8 mouse cellular contexts compared by ENCODE assay signal in the genomic region with DNA sequence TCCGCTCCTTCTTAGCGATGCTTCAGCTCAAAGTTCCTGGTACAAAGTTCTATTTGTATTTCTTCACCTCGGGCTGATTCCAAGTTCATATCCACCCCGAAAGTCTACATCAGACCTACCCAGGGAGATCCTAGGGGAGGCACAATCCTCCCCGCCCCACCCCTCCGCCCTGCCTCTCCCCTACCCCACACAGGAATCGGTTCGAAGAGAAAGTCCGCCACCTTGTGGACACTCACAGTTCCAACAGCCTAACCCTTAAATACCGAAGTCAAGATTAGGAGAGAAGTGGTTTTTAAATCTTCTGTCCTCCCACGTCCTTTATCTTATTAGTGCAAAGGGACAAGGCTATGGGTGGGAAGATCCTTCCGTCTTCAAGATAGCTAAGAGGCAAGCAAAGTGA. TPM values are rescaled to one million over a fixed set of nuclear protein-coding genes. Genes with fewer than 3 reads are reported as not detected.
DNase-seq lines count a peak whose midpoint lies in the region; ATAC-seq and TF ChIP-seq lines count a peak whose summit lies in the region.

No protein-coding gene starts in this region.

- no peak for ATAC-seq in forebrain, embryonic 13.5 days
- ATAC-seq in lung, embryonic 16.5 days (ENCODE audit: low read depth) = no peak

- H3K4me2 ChIP-seq in forebrain, embryonic 13.5 days = peak overlapping the region; percentile 50
- peak overlapping the region; percentile 58 for H3K4me2 ChIP-seq in lung, embryonic 16.5 days (ENCODE audit: low read depth, low read length)

- intact Hi-C loops in heart, postnatal 10 days (cut with DNase I) = loop anchor here (1.0 to 5.0 kb wide), 2 partner anchors 81 to 116 kb away; no protein-coding TSS in a partner anchor

- peak; percentile 80 for TF ChIP-seq CTCF in brain, embryonic 14.5 days (IDR thresholded peaks at IDR 0.05; ENCODE audit: borderline replicate concordance, extremely low read depth, insufficient read depth, insufficient read length)

- H3K9me3 ChIP-seq in forebrain, embryonic 13.5 days (replicated peaks) = no peaks in the 10 kb centered on the region
- no peaks in the 10 kb centered on the region for H3K9me3 ChIP-seq in lung, embryonic 16.5 days (ENCODE audit: control insufficient read depth, low read length)

- peak; percentile 25 to 49 for DNase-seq in CD8-positive naive resting alpha-beta T cell, adult 2 months (ENCODE audit: low read depth in 2 of 2, low spot score in 2 of 2)
- peak; percentile 80 for DNase-seq in brain, embryonic 14.5 days (ENCODE audit: low read depth)
- DNase-seq in heart, postnatal 10 days = peak; percentile 72 to 83
- DNase-seq in kidney, postnatal 4 days = peak; percentile 76 to 83
- peak; percentile 39 for DNase-seq in retina, adult 2 months (ENCODE audit: low read depth, low spot score)
- DNase-seq in thymus, postnatal 36 days = peak; percentile 36 to 43

- H3K27ac ChIP-seq in forebrain, embryonic 13.5 days = no peak overlapping the region
- H3K27ac ChIP-seq in lung, embryonic 16.5 days (ENCODE audit: low read length) = no peak overlapping the region

- H3K9ac ChIP-seq in forebrain, embryonic 13.5 days = no peak overlapping the region
- 0 out of 2 replicates have a peak overlapping the region, but pooled peaks have one; percentile 35 for H3K9ac ChIP-seq in lung, embryonic 16.5 days (ENCODE audit: low read length)

- 4% methylated on average over 12 of the region's 12 CpGs for WGBS in forebrain, embryonic 13.5 days
- WGBS in lung, embryonic 16.5 days = 3% methylated on average over 12 of the region's 12 CpGs

- H3K27me3 ChIP-seq in forebrain, embryonic 13.5 days = peaks cover 8% of the 10 kb centered on the region; the same call in 1 of the 2 replicates
- H3K27me3 ChIP-seq in lung, embryonic 16.5 days (ENCODE audit: control insufficient read depth, insufficient read depth, low read depth, low read length) = peaks cover 3% of the 10 kb centered on the region; the same call in 1 of the 2 replicates

- no peak for TF ChIP-seq POLR2A in brain, embryonic 14.5 days (IDR thresholded peaks at IDR 0.05; ENCODE audit: borderline replicate concordance, extremely low read depth, insufficient read depth, insufficient read length, poor library complexity, severe bottlenecking)

- peaks cover 32% of the 10 kb centered on the region for H3K4me1 ChIP-seq in forebrain, embryonic 13.5 days
- peaks cover 18% of the 10 kb centered on the region for H3K4me1 ChIP-seq in lung, embryonic 16.5 days (replicated peaks; ENCODE audit: control insufficient read depth, insufficient read depth, low read length)

- no peak overlapping the region for H3K4me3 ChIP-seq in forebrain, embryonic 13.5 days
- H3K4me3 ChIP-seq in lung, embryonic 16.5 days (ENCODE audit: low read length) = peak overlapping the region; percentile 31

- H3K36me3 ChIP-seq in forebrain, embryonic 13.5 days (ENCODE audit: poor library complexity, severe bottlenecking) = no peaks in the 10 kb centered on the region
- no peaks in the 10 kb centered on the region for H3K36me3 ChIP-seq in lung, embryonic 16.5 days (ENCODE audit: control insufficient read depth, insufficient read depth, low read length)

RNA-seq across cellular contexts. Expression of a gene that starts 4.0 kb away (rescaled TPM):
- 0.45 and 0.93 TPM in 2 replicates for polyA plus RNA-seq in brain, embryonic 14.5 days (2012; rRNA removed)
- polyA plus RNA-seq in forebrain, embryonic 13.5 days (2015; fragmentation: Nextera tagmentation; extraction: Ambion mirVana) = 0.34 and 0.50 TPM in 2 replicates
- total RNA-seq in heart, postnatal 10 days (2021) = 1 to 10 TPM; 1.4 to 1.8 TPM
- 2.4 and 2.5 TPM in 2 replicates for polyA plus RNA-seq in lung, embryonic 16.5 days (2015; fragmentation: Nextera tagmentation; extraction: Ambion mirVana)

RNA-seq across cellular contexts. Expression of a gene that starts 31.4 kb away (rescaled TPM):
- 28.8 and 33.5 TPM in 2 replicates for polyA plus RNA-seq in brain, embryonic 14.5 days (2012; rRNA removed)
- 34.8 and 37.2 TPM in 2 replicates for polyA plus RNA-seq in forebrain, embryonic 13.5 days (2015; fragmentation: Nextera tagmentation; extraction: Ambion mirVana)
- total RNA-seq in heart, postnatal 10 days (2021) = 10 to 100 TPM; 14.5 to 15.8 TPM
- polyA plus RNA-seq in lung, embryonic 16.5 days (2015; fragmentation: Nextera tagmentation; extraction: Ambion mirVana) = 29.1 and 29.2 TPM in 2 replicates

RNA-seq across cellular contexts. Expression of a gene that starts 31.5 kb away (rescaled TPM):
- polyA plus RNA-seq in brain, embryonic 14.5 days (2012; rRNA removed) = 5.6 and 7.5 TPM in 2 replicates
- 14.2 and 14.4 TPM in 2 replicates for polyA plus RNA-seq in forebrain, embryonic 13.5 days (2015; fragmentation: Nextera tagmentation; extraction: Ambion mirVana)
- 10 to 100 TPM; 17.8 to 19.2 TPM for total RNA-seq in heart, postnatal 10 days (2021)
- polyA plus RNA-seq in lung, embryonic 16.5 days (2015; fragmentation: Nextera tagmentation; extraction: Ambion mirVana) = 14.7 and 15.8 TPM in 2 replicates

RNA-seq across cellular contexts. Expression of a gene that starts 57.2 kb away (rescaled TPM):
- polyA plus RNA-seq in brain, embryonic 14.5 days (2012; rRNA removed) = 1.2 and 1.4 TPM in 2 replicates
- 0.06 and 0.17 TPM in 2 replicates for polyA plus RNA-seq in forebrain, embryonic 13.5 days (2015; fragmentation: Nextera tagmentation; extraction: Ambion mirVana)
- total RNA-seq in heart, postnatal 10 days (2021) = under 1 TPM in 1 of 2 experiments, not detected in 1; 0.05 TPM
- 7.1 and 10.8 TPM in 2 replicates for polyA plus RNA-seq in lung, embryonic 16.5 days (2015; fragmentation: Nextera tagmentation; extraction: Ambion mirVana)
